14 mouse cellular contexts compared by ENCODE assay signal in the genomic region with DNA sequence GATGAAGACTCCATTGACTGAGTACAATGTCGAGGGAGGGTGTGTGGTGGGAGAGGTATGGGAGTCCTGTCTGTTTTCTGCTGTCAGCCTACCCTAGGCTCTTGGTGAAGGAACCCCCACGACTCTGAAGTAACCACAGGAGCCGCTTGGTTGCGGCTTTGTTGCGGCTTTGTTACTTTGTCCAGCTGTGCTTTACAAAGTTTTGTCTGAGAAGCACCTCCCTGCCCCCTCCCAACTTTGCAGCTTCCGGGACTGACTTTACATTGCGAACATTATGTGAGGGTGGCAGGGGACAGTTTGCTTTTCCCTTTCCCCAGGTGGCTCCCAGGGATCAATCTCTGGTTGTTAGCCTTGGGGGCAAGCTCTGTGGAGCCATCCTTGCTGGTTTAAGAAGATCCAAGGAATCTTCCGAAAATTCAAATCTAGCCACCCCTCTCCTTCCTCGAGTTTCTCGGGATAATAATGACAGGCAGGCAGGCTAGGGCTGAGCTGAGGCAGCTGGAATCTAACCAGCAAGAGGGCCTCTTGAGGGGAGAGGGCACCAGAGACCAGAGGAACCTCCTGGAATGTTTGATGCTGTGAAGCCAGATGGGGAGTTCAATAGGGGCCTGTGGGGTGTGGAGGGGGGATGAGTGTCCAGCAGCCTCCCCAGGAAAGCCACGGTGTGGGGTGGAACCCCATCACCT. TPM values are rescaled to one million over a fixed set of nuclear protein-coding genes. Genes with fewer than 3 reads are reported as not detected.
DNase-seq lines count a peak whose midpoint lies in the region; ATAC-seq and TF ChIP-seq lines count a peak whose summit lies in the region.
"Had no signal": no experiment of that assay in that cellular context is flagged by ENCODE, and none has a peak within 500 bp of the region (broad histone marks: within the 10 kb centered on the region; RNA-seq: fewer than 3 reads in every experiment).

No protein-coding gene starts in this region.

- DNase-seq in intestine, embryonic 14.5 days (ENCODE audit: low spot score): peak; percentile 61
- no peak for DNase-seq in lung, postnatal 36 days
- peak; percentile 45 for DNase-seq in thymus, postnatal 25 days
- no peak for DNase-seq in spleen, postnatal 14 days (ENCODE audit: low spot score in 2 of 2)
- DNase-seq: adrenal gland, postnatal 14 days; cerebellum, postnatal 10 days; heart, adult 18-20 months; liver, embryonic 13.5 days had no signal

- H3K4me1 ChIP-seq in intestine, embryonic 14.5 days (replicated peaks; ENCODE audit: control insufficient read depth, insufficient read depth, low read length): peaks cover 40% of the 10 kb centered on the region
- peaks cover 37% of the 10 kb centered on the region for H3K4me1 ChIP-seq in intestine, embryonic 16.5 days (ENCODE audit: control insufficient read depth, insufficient read depth, low read length)
- peaks cover 32% of the 10 kb centered on the region for H3K4me1 ChIP-seq in lung, embryonic 16.5 days (replicated peaks; ENCODE audit: control insufficient read depth, insufficient read depth, low read length)
- H3K4me1 ChIP-seq in intestine, postnatal 0 days (replicated peaks; ENCODE audit: control insufficient read depth, insufficient read depth, low read length): no peaks in the 10 kb centered on the region
- H3K4me1 ChIP-seq: forebrain, embryonic 13.5 days had no signal

- TF ChIP-seq CTCF in intestine, postnatal 0 days (IDR thresholded peaks at IDR 0.05; ENCODE audit: low read depth): no peak

- H3K27me3 ChIP-seq in intestine, embryonic 14.5 days (replicated peaks; ENCODE audit: control insufficient read depth, insufficient read depth, low read length): no peaks in the 10 kb centered on the region
- H3K27me3 ChIP-seq in intestine, embryonic 16.5 days (replicated peaks; ENCODE audit: control insufficient read depth, insufficient read depth, low read length): no peaks in the 10 kb centered on the region
- H3K27me3 ChIP-seq in lung, embryonic 16.5 days (ENCODE audit: control insufficient read depth, insufficient read depth, low read depth, low read length): no peaks in the 10 kb centered on the region
- H3K27me3 ChIP-seq in intestine, postnatal 0 days (replicated peaks; ENCODE audit: control insufficient read depth, insufficient read depth, low read length): no peaks in the 10 kb centered on the region
- H3K27me3 ChIP-seq: embryonic facial prominence, embryonic 15.5 days; forebrain, embryonic 13.5 days; liver, embryonic 13.5 days had no signal

- 0 out of 2 replicates have a peak overlapping the region, but pooled peaks have one; percentile 16 for H3K9ac ChIP-seq in intestine, embryonic 14.5 days (ENCODE audit: low read length)
- no peak overlapping the region; the same call in 1 of the 2 replicates for H3K9ac ChIP-seq in intestine, embryonic 16.5 days (ENCODE audit: low read depth, low read length)
- no peak overlapping the region for H3K9ac ChIP-seq in lung, embryonic 16.5 days (ENCODE audit: low read length)
- H3K9ac ChIP-seq in intestine, postnatal 0 days (ENCODE audit: low read depth, low read length): no peak overlapping the region
- H3K9ac ChIP-seq: embryonic facial prominence, embryonic 15.5 days; forebrain, embryonic 13.5 days; liver, embryonic 13.5 days had no signal

- WGBS in intestine, embryonic 14.5 days: 34% methylated on average over 11 of the region's 11 CpGs
- WGBS in intestine, embryonic 16.5 days: 41% methylated on average over 11 of the region's 11 CpGs
- WGBS in lung, embryonic 16.5 days: 27% methylated on average over 11 of the region's 11 CpGs
- WGBS in intestine, postnatal 0 days: 57% methylated on average over 11 of the region's 11 CpGs

- no peak for ATAC-seq in intestine, embryonic 14.5 days (replicated peaks; ENCODE audit: low FRiP score, low TSS enrichment, low read depth)
- ATAC-seq in intestine, embryonic 16.5 days: no peak
- ATAC-seq in lung, embryonic 16.5 days (ENCODE audit: low read depth): peak; percentile 73
- ATAC-seq in intestine, postnatal 0 days: no peak
- ATAC-seq in megakaryocyte-erythroid progenitor cell, adult 5-6 weeks (replicated peaks; ENCODE audit: low FRiP score, low TSS enrichment, poor library complexity, severe bottlenecking): no peak
- ATAC-seq: forebrain, embryonic 13.5 days had no signal

- H3K4me3 ChIP-seq in intestine, embryonic 14.5 days (ENCODE audit: low read depth, low read length): no peak overlapping the region
- H3K4me3 ChIP-seq in intestine, embryonic 16.5 days (ENCODE audit: low read length): no peak overlapping the region
- H3K4me3 ChIP-seq in lung, embryonic 16.5 days (ENCODE audit: low read length): no peak overlapping the region
- no peak overlapping the region for H3K4me3 ChIP-seq in intestine, postnatal 0 days (ENCODE audit: low read depth, low read length)
- H3K4me3 ChIP-seq: embryonic facial prominence, embryonic 15.5 days; forebrain, embryonic 13.5 days; liver, embryonic 13.5 days had no signal

- peak overlapping the region; percentile 81 for H3K27ac ChIP-seq in intestine, embryonic 14.5 days (ENCODE audit: low read depth)
- no peak overlapping the region for H3K27ac ChIP-seq in intestine, embryonic 16.5 days (ENCODE audit: low read length)
- H3K27ac ChIP-seq in lung, embryonic 16.5 days (ENCODE audit: low read length): peak overlapping the region; percentile 70
- no peak overlapping the region for H3K27ac ChIP-seq in intestine, postnatal 0 days (ENCODE audit: low read depth, low read length)
- H3K27ac ChIP-seq: embryonic facial prominence, embryonic 15.5 days; forebrain, embryonic 13.5 days; liver, embryonic 13.5 days had no signal

- H3K9me3 ChIP-seq in intestine, embryonic 14.5 days (ENCODE audit: control insufficient read depth, low read length): no peaks in the 10 kb centered on the region
- H3K9me3 ChIP-seq in intestine, embryonic 16.5 days (ENCODE audit: control insufficient read depth, low read length): no peaks in the 10 kb centered on the region
- H3K9me3 ChIP-seq in lung, embryonic 16.5 days (ENCODE audit: control insufficient read depth, low read length): no peaks in the 10 kb centered on the region
- no peaks in the 10 kb centered on the region for H3K9me3 ChIP-seq in intestine, postnatal 0 days (ENCODE audit: control insufficient read depth)
- H3K9me3 ChIP-seq: embryonic facial prominence, embryonic 15.5 days; forebrain, embryonic 13.5 days; liver, embryonic 13.5 days had no signal

- no peak overlapping the region for H3K4me2 ChIP-seq in intestine, embryonic 14.5 days (ENCODE audit: low read length)
- H3K4me2 ChIP-seq in intestine, embryonic 16.5 days (ENCODE audit: low read depth, low read length): no peak overlapping the region
- no peak overlapping the region for H3K4me2 ChIP-seq in lung, embryonic 16.5 days (ENCODE audit: low read depth, low read length)
- H3K4me2 ChIP-seq in intestine, postnatal 0 days (replicated peaks; ENCODE audit: low read depth): 0 out of 2 replicates have a peak overlapping the region, but pooled peaks have one; percentile 1
- H3K4me2 ChIP-seq: embryonic facial prominence, embryonic 15.5 days; forebrain, embryonic 13.5 days; liver, embryonic 13.5 days had no signal

- no peaks in the 10 kb centered on the region for H3K36me3 ChIP-seq in intestine, embryonic 14.5 days (ENCODE audit: control insufficient read depth, insufficient read depth, low read length)
- H3K36me3 ChIP-seq in intestine, embryonic 16.5 days (ENCODE audit: control insufficient read depth, insufficient read depth, low read length): no peaks in the 10 kb centered on the region
- H3K36me3 ChIP-seq in lung, embryonic 16.5 days (ENCODE audit: control insufficient read depth, insufficient read depth, low read length): no peaks in the 10 kb centered on the region
- H3K36me3 ChIP-seq in intestine, postnatal 0 days (ENCODE audit: control insufficient read depth, insufficient read depth): no peaks in the 10 kb centered on the region
- H3K36me3 ChIP-seq: embryonic facial prominence, embryonic 15.5 days; liver, embryonic 13.5 days had no signal

RNA-seq across cellular contexts. Expression of gene Dnah17, which starts 59.1 kb away (rescaled TPM):
- polyA plus RNA-seq in intestine, embryonic 14.5 days (2014; fragmentation: Nextera tagmentation; extraction: Ambion mirVana): 0.14 and 0.26 TPM in 2 replicates
- 0.09 and 0.13 TPM in 2 replicates for polyA plus RNA-seq in intestine, embryonic 16.5 days (2015; fragmentation: Nextera tagmentation; extraction: Ambion mirVana)
- polyA plus RNA-seq in lung, embryonic 16.5 days (2015; fragmentation: Nextera tagmentation; extraction: Ambion mirVana): 0.19 and 0.23 TPM in 2 replicates
- polyA plus RNA-seq in intestine, postnatal 0 days (2015; fragmentation: Nextera tagmentation; extraction: Ambion mirVana): 0.03 and 0.05 TPM in 2 replicates
- total RNA-seq in megakaryocyte-erythroid progenitor cell, adult 5-6 weeks (2014; fragmentation: Nextera tagmentation): 0.05 and 1.2 TPM in 2 replicates
- total RNA-seq in megakaryocyte-erythroid progenitor cell, adult 5-6 weeks (2017): 0.04 TPM in 1 of 2 replicates, not detected in the other

Comparison
In these comparisons a context has a peak if more than half of its experiments do, and no peak if none do; other contexts are left out.
1. H3K27ac ChIP-seq: peak in intestine, embryonic 14.5 days (single experiment) and lung, embryonic 16.5 days (single experiment); none in intestine, embryonic 16.5 days (single experiment) and intestine, postnatal 0 days (single experiment).
2. DNase-seq: peak in intestine, embryonic 14.5 days (single experiment) and thymus, postnatal 25 days (single experiment); none in lung, postnatal 36 days (single experiment) and spleen, postnatal 14 days (0 of 2).